ENCODE assay signal across 8 mouse cellular contexts in the genomic region with DNA sequence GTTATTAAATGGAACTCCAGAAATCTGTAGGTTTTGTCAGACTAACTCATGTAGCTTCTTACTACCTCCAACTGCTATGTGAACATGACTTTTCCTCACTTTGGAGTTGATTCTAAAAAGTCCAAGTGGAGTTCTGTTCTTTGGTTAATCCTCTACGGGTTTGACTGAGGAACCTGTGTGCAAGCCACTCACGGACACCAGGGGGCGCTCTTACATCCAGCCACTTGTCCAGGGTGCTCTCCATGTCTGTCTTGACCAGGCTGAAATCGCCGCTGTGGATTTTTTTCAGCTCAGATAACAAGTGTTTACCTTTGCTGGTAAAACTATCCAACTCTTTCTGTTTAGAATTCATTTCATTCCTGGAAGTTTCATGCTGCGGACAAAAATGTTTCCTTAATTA.
DNase-seq lines count a peak whose midpoint lies in the region; TF ChIP-seq lines count a peak whose summit lies in the region.
"Had no signal": no experiment of that assay in that cellular context is flagged by ENCODE, and none has a peak within 500 bp of the region (broad histone marks: within the 10 kb centered on the region; RNA-seq: fewer than 3 reads in every experiment).

No protein-coding gene starts in this region.

- H3K4me1 ChIP-seq in MEL (ENCODE audit: control insufficient read depth in 1 of 2, insufficient read depth in 2 of 2, low read length in 2 of 2) = no peaks in the 10 kb centered on the region

- H3K9ac ChIP-seq in MEL (ENCODE audit: control insufficient read depth, low read depth, low read length, poor library complexity, severe bottlenecking) = no peak overlapping the region

- H3K9me3 ChIP-seq in MEL (replicated peaks; ENCODE audit: insufficient read depth, low read length) = no peaks in the 10 kb centered on the region
- H3K9me3 ChIP-seq: megakaryocyte, embryonic 14.5 days had no signal

- 0 out of 4 replicates have a peak, but pooled peaks cover 0 to 2% of the 10 kb centered on the region in 2 experiments for H3K27me3 ChIP-seq in MEL (ENCODE audit: control insufficient read depth in 1 of 2, insufficient read depth in 2 of 2, low read length in 2 of 2)
- H3K27me3 ChIP-seq: megakaryocyte, embryonic 14.5 days had no signal

- H3K79me2 ChIP-seq in MEL (ENCODE audit: control insufficient read depth, insufficient read depth, low read length, poor library complexity) = no peaks in the 10 kb centered on the region

- no peak for TF ChIP-seq EP300 in MEL (IDR thresholded peaks at IDR 0.05; ENCODE audit: low read depth in 1 of 2, low read length in 2 of 2)

- H3K36me3 ChIP-seq in MEL (ENCODE audit: control insufficient read depth in 1 of 2, insufficient read depth in 2 of 2, low read length in 2 of 2) = no peaks in the 10 kb centered on the region

- TF ChIP-seq POLR2A in MEL (IDR thresholded peaks at IDR 0.05; ENCODE audit: control insufficient read depth in 1 of 2, insufficient read depth in 1 of 2, low read depth in 1 of 2, low read length in 2 of 2, poor library complexity in 1 of 2) = no peak

- H3K4me3 ChIP-seq in MEL (ENCODE audit: control insufficient read depth in 1 of 2, insufficient read depth in 1 of 2, low read depth in 2 of 2, low read length in 2 of 2) = no peak overlapping the region
- H3K4me3 ChIP-seq: megakaryocyte, embryonic 14.5 days had no signal

- DNase-seq in MEL (ENCODE audit: low read depth, low spot score) = peak; percentile 66
- DNase-seq in adrenal gland, postnatal 10 days = peak; percentile 88
- DNase-seq in embryo, embryonic 11.5 days (ENCODE audit: low read depth, low spot score) = peak; percentile 22
- DNase-seq in heart, postnatal 10 days = peak; percentile 64 to 83
- DNase-seq in left cerebral cortex, adult 11 months (ENCODE audit: low spot score) = peak; percentile 40
- DNase-seq in mesoderm, embryonic 11.5 days (ENCODE audit: low read depth, low spot score) = peak; percentile 71
- peak; percentile 26 to 72 for DNase-seq in spleen, postnatal 10 days (ENCODE audit: low spot score in 2 of 2)

- peak; percentile 33 for TF ChIP-seq RAD21 in MEL (IDR thresholded peaks at IDR 0.05; ENCODE audit: low read depth, low read length)

- intact Hi-C loops in heart, postnatal 10 days (cut with DNase I) = loop anchor here (10.0 kb wide), 3 partner anchors 237 to 477 kb away; a partner anchor contains a TSS

- no peak overlapping the region for H3K27ac ChIP-seq in MEL (ENCODE audit: control insufficient read depth, low read depth, low read length)

- TF ChIP-seq CTCF in MEL (IDR thresholded peaks at IDR 0.05 in 2 of 3, conservative IDR thresholded peaks at IDR 0.05 in 1 of 3; ENCODE audit: control insufficient read depth in 1 of 3, insufficient read depth in 1 of 3, low read depth in 2 of 3, low read length in 3 of 3, poor library complexity in 1 of 3, severe bottlenecking in 1 of 3) = peak; percentile 74 to 93 (median 88)

TF ChIP-seq in MEL, 35 proteins besides CTCF, POLR2A, EP300 and RAD21:
- TF ChIP-seq POLR2AphosphoS5 (IDR thresholded peaks at IDR 0.05; ENCODE audit: borderline replicate concordance, low read depth, low read length) (no peak), SMC3 (IDR thresholded peaks at IDR 0.05; ENCODE audit: low read depth, low read length) (peak; percentile 62), ZC3H11A (IDR thresholded peaks at IDR 0.05; ENCODE audit: low read depth, low read length) (0 out of 2 replicates have a peak, but pooled peaks have one; percentile 21)

Comparison
In these comparisons a context has a peak if more than half of its experiments do, and no peak if none do; other contexts are left out.
1. DNase-seq: peak in every context shown above with its lines; median percentile 88 in adrenal gland, postnatal 10 days; 74 in heart, postnatal 10 days; 71 in mesoderm, embryonic 11.5 days; 66 in MEL; 49 in spleen, postnatal 10 days; 40 in left cerebral cortex, adult 11 months; 22 in embryo, embryonic 11.5 days.